Mouse (Mus musculus) gastrocnemius, adult 8-10 months (tissue): Measurements from ENCODE around the gene Nr2e3. TPM values are rescaled to one million over a fixed set of nuclear protein-coding genes. Genes with fewer than 3 reads are reported as not detected.
"Not testable (repeated sequence)": the region's sequence is repeated elsewhere in the genome, so short reads cannot be mapped to it uniquely, and the experiment has no call there.

Experiments
- DNase-seq, 2 experiments: peaks; one replicate each; pipeline ENCODE4 v3.0.0; 2022; ENCODE audit warnings: low spot score in 2 of 2
- total RNA-seq, 4 experiments: library from RNA; stranded (reverse); gene quantifications; 2 replicates each; pipeline ENCODE4 v1.2.4; 2022

Gene Nr2e3
- total RNA-seq = not detected

GRCm38 (mm10) chr9:59960559-59960958 lies at the start of gene Nr2e3:
TSS of gene Nr2e3 (minus strand) at chr9:59960659.
- no peak for DNase-seq

- DNase-seq = no peak
Observed at GRCm38 (mm10) chr9:60008936-60009335, 48.5 kb upstream of the Nr2e3 start.

GRCm38 (mm10) chr9:60002323-60002722 lies 41.9 kb upstream of the Nr2e3 start:
- DNase-seq = no peak

- no peak for DNase-seq
Observed at GRCm38 (mm10) chr9:60001444-60001843, 41.0 kb upstream of the Nr2e3 start.

GRCm38 (mm10) chr9:59997725-59998124 lies 37.3 kb upstream of the Nr2e3 start:
- no peak for DNase-seq

GRCm38 (mm10) chr9:59991407-59991806 lies 30.9 kb upstream of the Nr2e3 start:
- no peak for DNase-seq

- DNase-seq = no peak
Observed at GRCm38 (mm10) chr9:59989864-59990263, 29.4 kb upstream of the Nr2e3 start.

- no peak for DNase-seq
Observed at GRCm38 (mm10) chr9:59985900-59986572, 25.6 kb upstream of the Nr2e3 start.

GRCm38 (mm10) chr9:59981116-59981515 lies 20.7 kb upstream of the Nr2e3 start:
- DNase-seq = no peak

GRCm38 (mm10) chr9:59971263-59971662 lies 10.8 kb upstream of the Nr2e3 start:
- no peak for DNase-seq

GRCm38 (mm10) chr9:59969383-59969782 lies 8.9 kb upstream of the Nr2e3 start:
- no peak for DNase-seq

GRCm38 (mm10) chr9:59965046-59965445 lies 4.6 kb upstream of the Nr2e3 start:
- no peak for DNase-seq

GRCm38 (mm10) chr9:59964367-59964766 lies 3.9 kb upstream of the Nr2e3 start:
- DNase-seq = no peak

- no peak for DNase-seq
Observed at GRCm38 (mm10) chr9:59961201-59961955, 919 bp upstream of the Nr2e3 start.

GRCm38 (mm10) chr9:59959276-59959675 lies 1.2 kb downstream of the Nr2e3 start:
- peak; percentile 60 to 69 for DNase-seq

- DNase-seq = not testable (repeated sequence)
Observed at GRCm38 (mm10) chr9:59958115-59958514, 2.3 kb downstream of the Nr2e3 start.

- no peak for DNase-seq
Observed at GRCm38 (mm10) chr9:59956496-59956895, 4.0 kb downstream of the Nr2e3 start.

GRCm38 (mm10) chr9:59955692-59956091 lies 4.8 kb downstream of the Nr2e3 start:
- DNase-seq = no peak

GRCm38 (mm10) chr9:59955199-59955598 lies 5.3 kb downstream of the Nr2e3 start:
- no peak for DNase-seq

- no peak for DNase-seq
Observed at GRCm38 (mm10) chr9:59953556-59953955, 6.9 kb downstream of the Nr2e3 start.

GRCm38 (mm10) chr9:59952515-59953070 lies 7.9 kb downstream of the Nr2e3 start:
- no peak for DNase-seq

- no peak for DNase-seq
Observed at GRCm38 (mm10) chr9:59951943-59952342, 8.5 kb downstream of the Nr2e3 start.
